Mouse (Mus musculus): ENCODE measurements around the gene Trp53bp2.

DNA sequence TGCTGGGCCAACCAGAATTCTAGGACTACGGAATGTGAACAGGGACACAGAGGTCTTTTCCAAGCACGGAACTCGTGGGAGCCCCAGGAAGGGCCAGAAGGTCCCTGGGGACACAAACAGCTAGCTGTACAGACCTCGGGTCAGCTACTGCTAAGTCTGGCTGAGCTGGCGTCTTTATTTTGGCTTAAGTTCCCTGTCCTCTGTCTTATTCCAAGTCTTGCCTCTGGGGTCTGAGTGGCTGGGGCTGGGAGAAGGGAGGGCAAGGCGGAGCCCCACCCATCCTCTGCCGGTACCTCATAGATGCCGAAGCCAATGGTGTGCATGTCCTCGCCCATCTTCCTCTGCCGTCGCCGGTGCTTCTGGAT lies 74.9 kb downstream of the Trp53bp2 start:
- TF ChIP-seq CTCF (IDR thresholded peaks at IDR 0.05; ENCODE audit: borderline replicate concordance, insufficient read depth, low read length) (no peak), POLR2A (IDR thresholded peaks at IDR 0.05; ENCODE audit: low read depth, low read length) (no peak)

All from embryonic fibroblast, embryonic 13.5 days (primary cell).